Mouse (Mus musculus) layer of hippocampus, postnatal 25 days (tissue): Measurements from ENCODE around the gene Hoxa9. TPM values are rescaled to one million over a fixed set of nuclear protein-coding genes. Genes with fewer than 3 reads are reported as not detected.

Source experiments
- DNase-seq, 2 experiments: peaks; one replicate each; pipeline ENCODE4 v3.0.0; 2022; ENCODE audit warnings: mixed read lengths in 2 of 2, low spot score in 1 of 2; ENCODE audit errors: extremely low spot score in 1 of 2
- total RNA-seq, 2 experiments: library from RNA; stranded (reverse); gene quantifications; 2 replicates each; pipeline ENCODE4 v1.2.3; 2021

Gene Hoxa9
- total RNA-seq, 2 experiments from 2014 or later, result not detected

DNA sequence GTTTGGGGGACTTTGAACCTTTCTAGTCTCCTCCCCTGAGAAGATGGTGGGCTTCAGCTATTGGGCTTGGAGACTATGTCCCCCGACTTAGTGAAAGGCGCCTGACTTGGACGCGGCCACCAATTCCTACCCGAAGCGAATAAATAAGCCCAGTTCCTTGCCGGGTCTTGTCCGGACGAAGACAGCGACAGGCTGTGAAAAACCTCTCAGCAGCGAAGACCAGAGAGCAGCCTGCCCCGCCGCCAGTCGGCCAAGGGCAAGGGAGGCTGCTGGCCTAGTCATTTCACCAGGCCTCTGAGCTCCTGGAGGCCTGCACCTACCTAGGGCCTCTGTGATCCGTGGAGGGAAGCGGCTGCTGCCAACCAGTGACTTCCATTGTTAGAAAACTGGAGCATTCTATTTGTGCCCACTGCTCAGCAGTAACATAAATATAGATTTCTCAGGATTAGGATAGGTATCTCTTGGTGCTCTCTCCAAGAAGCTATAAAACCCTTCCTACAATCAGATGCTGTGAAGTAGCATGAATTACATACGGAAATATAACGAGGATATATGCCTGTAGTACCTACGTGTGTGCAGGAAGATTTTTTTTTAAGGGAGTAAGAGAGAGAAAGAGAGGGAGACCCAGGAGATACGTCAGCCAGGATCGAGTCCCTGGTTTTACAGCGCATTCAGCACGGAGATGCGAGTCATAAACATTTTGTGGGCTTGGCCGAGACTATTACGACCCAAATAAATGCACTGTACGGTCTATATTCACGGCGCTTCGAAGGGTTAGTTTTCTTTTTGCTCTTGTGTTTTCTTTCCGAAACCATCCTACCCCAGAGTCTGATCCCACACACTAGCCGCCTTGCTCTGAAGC, 10.7 kb downstream of the Hoxa9 start:
- peak in 1 of 2 experiments; percentile 25 for DNase-seq

DNA sequence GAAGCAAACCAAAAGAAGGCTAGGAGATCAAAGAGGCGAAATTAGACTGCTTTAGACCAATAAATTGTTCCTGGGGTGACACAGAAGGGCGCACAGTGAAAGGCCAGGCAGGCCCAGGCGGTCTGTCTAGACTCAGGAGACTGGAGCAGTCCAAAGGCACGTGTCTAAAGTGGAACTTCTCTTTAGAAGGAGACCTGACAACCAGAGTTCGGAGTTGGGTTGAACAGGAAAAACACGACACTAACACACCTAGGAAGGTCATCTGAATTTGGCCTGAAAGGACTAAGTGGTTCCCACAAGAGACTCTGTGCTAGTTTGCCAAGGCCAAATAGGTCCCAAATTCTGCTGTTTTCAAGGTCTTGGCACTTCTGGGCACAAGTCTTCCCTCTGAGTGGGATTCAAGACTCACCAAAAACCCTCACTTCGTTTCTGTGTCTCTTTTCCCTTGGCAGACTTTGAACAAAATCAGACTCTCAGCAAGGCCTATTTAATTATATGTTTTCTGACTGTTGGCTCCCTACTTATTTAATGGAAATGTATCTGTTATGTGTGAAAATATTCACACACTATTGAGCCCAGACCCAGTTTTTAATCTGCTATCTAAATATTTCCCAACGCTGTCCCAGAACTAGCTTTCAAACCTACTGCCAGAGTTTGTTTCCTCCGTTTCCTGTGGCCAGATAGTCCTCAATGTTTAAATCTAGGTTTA, 11.5 kb downstream of the Hoxa9 start:
- DNase-seq, result no peak

DNA sequence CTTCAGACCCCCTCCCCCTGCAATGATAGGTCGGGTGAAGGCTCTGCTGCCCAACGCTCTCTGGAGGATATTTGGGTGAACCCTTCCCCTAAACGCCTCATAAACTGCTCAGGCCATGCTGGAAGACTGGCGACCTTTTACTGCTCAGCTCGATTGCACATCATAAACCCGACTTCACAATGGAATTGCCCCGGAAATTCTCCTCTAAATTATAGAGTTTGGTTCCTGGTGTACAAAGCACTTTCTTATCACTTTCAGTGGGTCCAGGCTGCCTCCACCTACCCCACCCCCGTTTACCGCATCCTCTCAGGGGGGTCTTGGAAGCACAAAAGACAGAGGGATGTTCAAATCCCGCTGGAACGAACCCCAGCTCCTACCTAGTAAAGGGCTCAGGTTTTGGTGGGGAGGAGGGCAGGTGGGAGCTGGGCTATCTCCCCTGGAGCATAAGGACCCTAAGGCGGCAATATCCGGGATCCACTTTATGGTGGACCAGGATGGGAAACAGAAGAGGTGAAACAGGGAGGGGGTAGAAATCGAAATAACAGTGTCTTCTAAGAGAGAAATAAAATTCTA, 12.2 kb downstream of the Hoxa9 start:
- no peak for DNase-seq

DNA sequence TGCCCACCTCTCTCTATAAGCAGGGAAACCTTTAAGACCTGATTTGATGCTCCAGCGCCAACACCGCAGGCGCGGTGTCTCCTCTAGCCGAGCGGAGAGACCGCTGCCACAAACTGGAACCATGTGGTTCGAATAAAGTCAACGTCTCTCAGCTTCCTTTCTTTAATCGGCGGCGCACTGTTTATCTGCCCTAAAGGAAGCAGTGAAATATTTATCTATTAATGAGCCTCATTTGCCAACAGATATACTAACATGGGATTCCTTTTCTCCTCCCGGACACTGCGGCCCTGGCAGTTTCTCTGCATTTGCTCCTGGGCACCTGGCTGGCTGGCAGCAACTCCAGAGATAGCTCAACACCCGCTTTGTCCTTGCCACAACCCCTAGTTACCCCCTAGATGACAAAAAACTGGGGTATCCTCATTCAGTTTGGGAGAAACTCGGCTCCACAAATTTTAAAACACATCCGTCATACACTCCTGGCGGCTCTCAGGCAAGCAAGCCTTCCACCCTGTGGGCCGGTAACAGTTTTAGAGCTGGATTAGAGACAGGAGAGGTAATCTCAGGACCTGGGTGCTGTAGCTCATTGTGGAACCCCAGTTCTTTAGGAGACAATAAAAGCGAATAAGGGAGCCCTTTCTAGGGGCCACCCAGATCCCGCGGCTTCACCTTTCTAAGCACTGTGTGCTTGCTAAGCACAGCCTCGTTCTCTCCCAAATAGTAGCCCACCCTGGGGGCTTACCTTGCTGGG, 12.8 kb downstream of the Hoxa9 start:
- peak in 1 of 2 experiments; percentile 8 for DNase-seq

DNA sequence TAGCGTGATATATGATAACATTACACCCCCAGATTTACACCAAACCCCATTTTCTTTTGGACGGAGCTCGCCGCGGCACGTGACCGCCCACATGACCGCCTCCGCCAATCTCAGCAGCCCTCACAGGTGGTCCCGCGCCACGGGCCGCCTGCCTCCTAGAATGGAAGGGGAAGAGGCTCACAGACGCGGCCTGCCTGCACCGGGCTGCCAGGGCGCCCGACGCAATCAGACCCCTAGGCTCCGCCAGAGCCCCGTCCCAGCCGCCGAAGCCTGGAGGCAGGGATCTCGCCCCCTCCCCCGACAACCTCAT, 13.5 kb downstream of the Hoxa9 start:
- no peak for DNase-seq

DNA sequence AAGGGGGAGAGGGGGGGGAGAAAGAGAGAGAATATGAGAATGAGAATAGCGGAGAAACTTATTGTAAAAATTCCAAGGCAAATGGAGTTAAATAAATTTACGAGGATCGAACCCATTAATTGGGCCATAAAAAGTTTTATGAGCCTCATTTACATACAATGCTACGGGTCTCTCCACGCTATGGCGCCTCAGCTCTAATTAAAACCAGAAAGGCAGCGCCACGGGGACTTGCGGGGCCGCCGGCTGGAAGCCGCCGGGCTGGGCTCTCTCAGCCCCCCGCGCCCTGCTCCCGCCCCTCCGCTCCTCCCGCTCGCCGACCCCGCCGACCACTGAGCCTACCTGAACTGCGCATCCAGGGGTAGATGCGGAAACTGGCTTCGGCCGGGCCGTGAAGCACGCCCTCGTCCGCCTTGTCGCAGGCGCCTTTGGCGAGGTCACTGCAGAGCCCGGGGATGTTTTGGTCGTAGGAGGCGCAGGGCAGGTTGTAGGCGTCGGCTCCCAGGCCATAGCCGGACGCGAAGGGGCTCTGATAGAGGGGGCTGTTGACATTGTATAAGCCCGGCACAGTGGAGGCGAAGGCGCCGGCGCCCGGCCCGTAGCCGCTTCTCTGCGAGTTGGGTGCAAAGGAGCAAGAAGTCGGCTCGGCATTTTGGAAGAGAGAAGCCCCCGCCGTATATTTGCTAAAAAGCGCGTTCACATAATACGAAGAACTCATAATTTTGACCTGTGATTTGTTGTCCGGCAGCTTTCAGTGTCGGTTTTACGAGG, 14.0 kb downstream of the Hoxa9 start:
- no peak for DNase-seq

DNA sequence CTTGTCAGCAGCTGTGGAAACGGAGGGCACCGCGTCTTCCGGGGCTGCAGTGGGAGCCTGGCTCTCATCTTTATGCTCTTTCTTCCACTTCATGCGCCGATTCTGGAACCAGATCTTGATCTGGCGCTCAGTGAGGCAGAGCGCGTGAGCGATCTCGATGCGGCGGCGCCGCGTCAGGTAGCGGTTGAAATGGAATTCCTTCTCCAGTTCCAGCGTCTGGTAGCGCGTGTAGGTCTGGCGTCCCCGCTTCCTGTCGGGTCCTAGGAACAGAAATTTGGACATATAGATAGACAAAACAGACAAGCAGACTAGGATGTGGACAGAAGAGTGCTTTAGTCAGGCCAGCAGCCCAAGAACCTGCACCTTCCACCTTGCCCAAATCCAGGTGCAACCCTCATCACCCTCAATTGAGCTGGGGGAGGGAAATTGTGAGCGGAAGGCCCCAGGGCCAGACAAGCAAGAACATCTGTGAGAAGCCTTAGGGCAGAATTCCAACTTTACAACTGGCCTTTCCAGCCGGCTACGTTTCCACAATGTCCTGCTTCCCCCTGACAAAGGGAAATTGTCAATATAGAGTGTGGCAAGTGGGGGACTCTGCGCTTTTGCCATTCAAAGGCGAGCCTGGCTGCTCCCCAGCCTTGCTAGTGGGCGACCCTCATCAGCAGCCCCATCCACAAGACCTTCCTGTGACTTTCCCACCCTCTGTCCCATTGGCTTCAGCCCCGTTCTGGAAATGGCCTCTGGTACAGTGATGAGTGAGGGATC, 14.9 kb downstream of the Hoxa9 start:
- DNase-seq, result no peak

DNA sequence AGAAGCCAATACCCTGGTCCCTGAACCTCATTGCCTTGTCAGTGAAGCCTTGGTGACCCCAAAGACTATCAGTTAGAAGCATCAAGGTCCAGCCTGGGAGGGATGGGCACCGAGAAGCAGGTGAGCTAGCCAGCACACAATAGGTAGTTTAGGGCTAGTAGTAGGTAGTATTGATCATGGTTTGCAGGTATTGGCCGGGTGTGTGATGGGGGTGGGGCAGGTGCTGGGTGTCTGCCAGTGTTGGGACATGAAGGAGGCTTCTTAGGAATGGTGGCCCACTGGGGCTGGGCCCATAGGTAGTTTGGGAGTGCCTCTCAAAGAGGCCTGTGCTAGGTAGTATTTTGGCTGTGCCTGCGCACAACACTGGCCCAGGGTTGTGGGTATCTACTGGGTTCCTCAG, 15.8 kb downstream of the Hoxa9 start:
- no peak for DNase-seq

DNA sequence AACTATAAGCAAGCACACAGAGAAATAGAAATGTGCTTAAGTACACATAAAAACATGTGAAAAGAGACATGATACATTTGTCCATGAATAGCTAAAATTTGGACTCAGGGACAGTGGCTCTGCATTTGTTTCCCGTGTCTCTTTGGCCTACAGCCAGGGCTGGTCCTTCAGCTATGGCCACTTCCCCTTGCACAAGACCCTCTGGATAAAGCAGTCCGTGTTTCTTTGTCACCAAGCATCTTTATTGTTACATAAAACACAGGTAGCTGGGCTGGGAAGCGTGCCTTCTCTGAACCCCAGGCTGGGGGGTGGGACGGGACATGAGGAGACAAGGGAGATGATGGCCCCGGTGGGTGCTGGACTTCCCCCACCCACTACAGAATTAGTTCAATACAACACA, 16.6 kb downstream of the Hoxa9 start:
- no peak for DNase-seq

DNA sequence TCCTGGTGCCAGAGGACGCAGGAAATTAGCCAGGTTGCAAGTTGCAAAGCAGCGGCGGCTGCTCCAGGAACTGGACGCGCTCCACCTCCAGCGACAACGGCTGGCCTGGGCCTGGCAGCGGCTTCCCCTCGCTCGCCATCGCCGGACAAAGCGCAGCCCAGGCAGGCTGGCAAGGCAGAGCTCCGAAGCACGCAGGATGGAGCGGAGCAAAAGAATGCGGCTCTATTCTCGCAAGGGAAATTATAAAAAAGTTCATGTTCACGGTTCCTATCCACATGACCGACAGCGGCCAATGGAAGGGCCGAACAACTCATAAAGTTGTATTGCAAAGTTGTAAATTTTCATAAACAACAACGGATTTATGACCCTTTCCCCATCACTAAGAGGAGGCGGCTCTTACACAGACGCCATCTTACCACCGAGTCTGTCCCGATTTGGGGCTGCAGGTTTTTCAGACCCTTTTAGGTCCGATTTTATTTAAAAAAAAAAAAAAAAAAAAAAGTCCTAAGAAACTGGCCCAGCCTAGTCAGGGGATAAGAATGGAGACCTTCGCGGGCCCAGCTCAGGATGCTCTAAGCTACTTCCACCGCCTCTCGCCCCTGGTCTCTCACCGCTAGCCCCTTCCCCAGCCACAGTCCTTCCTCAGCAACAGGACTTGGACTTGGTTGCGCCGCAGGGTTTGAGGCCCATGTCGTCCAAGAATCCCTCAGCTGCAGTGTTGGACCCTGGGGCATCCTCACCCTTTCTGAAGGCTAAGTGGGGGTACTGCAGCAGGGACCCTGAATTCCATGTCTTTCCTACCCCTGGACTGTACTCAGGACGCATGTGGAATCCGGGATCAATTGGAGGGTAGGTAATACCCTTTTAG, 17.5 kb downstream of the Hoxa9 start, which contains the start of the genes Hoxa3 and Gm28308:
Hoxa3 (minus strand) TSS at position 218 of the 868 bp plus-strand sequence.
Gm28308 (minus strand) TSS at position 221 of the 868 bp plus-strand sequence.
- DNase-seq, result no peak

DNA sequence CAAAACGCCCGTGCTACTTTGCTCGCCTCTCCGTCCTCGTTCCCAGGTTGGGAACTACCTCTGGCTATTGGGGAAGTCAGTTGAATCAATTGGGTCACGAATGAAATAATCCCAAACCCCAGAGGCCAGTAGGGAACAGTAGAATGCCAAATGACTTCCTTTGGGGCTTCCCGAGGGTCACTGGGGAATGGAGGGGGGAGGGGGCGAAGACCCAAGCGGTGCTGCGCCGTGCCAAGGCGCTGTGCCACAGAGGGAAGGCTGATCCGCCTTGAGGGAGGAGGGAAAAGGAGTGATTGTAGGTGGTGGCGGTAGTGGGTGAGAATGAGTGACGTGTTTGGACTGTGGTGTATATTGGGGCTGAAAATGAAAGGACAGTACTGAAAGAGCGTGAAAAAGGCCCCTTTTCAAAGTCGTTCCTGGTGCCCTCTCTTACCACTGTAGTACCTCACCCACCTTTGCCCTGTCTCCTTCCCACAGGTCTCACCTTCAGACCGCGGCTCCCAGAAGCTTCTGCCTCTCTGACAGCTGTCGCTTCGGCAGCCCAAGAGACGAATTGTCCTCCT, 18.3 kb downstream of the Hoxa9 start:
- DNase-seq, result no peak

DNA sequence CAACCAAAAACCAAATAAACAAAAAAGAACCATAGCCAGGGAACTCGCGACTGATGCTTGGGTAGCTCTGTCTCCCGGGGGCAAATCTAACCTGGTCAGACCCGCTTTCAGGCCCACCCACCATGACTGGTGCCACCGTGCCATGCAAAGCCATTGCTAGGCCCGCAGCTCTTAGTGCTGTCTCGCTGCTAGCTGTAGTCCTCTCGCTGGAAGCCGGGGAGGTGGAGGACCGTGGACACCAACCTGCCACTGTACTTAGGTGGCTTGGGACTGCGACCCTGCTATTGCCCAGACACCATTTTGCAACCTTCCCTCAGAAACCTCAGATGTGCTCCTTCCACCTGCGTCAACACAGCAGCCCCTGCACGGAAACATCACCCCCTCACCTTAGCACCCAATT, 18.9 kb downstream of the Hoxa9 start:
- DNase-seq, result peak in 1 of 2 experiments; percentile 11

DNA sequence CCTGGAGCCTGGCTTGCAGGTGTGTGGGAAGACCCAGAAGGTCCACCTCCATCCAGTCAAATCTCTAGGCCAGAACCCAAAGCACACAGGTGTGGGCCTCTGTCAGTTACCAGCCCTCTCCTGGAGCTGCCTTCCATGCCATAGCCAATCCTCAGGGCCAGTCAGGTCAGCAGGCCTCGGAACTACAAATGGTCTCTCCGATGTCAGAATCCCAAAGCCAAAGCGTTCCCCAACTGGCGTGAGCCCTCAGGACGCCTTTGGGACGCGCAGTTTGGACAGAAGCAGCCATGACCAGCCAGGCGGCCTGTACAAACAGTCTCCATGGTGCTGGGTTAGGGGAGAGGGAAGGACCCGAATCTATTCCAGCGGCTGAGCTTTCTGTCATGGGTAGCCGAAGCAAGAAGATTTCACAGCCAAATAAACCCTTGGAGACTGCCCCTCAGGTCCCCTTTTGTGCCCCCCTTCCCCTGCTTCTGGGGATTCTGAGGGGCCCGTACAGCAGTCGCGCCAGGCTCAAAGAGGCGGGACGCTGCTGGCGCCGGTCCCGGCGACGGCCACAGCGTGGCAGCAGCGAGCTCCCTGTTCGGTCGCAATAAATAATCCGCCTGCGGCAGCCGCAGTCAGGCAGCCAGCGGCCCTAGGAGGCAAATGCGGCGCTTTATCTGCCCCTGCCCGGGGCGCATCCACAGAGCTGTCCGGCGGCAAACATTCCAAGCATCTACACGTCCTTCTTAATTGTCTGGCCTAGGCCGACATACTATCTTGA, 19.5 kb downstream of the Hoxa9 start:
- DNase-seq, result peak; percentile 37 to 65

DNA sequence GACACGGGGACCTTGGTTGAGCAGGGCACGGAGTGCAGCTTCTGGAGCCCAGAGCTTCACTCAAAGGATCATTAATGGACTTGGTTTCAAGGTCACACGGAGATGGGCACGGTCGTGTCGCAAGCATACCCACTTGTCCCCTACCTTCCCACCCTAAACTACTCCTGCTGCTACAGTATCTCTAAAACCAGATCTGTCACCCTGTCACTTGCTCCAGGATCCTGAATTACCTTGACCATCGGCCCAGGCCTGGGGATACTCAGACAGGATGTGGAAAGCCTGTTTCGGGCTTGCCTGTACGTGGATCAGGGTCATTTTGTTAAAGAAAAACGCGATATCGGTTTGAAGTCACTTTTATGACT, 21.2 kb downstream of the Hoxa9 start:
- no peak for DNase-seq

DNA sequence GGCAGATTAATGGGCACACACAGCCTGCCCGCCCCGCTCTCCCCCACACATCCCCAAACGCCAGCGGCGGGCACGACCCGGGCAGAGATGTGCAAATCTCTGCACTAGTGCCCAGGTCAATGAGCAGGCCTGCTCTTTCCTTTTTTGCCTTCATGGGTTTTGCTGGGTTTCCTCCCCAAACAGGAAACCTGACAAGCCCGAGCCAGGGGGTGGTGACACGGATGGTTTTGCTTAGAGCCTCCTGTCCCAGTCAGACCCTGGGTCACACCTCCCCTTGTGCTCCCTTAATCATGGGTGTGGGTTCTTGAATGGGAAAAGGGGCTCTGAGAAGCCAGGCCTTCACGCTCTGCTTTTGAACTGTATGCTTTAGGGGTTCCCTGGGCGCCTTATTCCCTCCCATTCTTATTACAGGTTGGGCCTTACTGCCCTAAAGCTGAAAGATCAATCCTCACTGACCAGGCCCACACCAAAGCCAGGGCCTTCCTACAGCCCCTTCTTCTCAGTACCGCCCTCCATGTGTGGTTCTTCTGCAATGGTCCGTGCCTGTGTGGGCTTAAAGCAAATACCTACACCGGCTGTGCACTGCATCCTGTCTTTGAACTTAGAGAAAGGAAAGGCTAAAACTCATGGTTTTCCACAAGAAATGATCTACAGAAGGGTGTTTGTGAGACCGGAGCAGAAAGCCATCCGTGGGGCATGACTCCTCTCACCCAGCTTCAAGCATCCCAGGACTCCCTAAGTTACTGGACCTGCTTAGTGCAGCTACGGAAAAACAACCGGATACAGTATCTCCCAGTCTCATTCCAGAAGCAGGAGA, 21.8 kb downstream of the Hoxa9 start:
- no peak for DNase-seq

DNA sequence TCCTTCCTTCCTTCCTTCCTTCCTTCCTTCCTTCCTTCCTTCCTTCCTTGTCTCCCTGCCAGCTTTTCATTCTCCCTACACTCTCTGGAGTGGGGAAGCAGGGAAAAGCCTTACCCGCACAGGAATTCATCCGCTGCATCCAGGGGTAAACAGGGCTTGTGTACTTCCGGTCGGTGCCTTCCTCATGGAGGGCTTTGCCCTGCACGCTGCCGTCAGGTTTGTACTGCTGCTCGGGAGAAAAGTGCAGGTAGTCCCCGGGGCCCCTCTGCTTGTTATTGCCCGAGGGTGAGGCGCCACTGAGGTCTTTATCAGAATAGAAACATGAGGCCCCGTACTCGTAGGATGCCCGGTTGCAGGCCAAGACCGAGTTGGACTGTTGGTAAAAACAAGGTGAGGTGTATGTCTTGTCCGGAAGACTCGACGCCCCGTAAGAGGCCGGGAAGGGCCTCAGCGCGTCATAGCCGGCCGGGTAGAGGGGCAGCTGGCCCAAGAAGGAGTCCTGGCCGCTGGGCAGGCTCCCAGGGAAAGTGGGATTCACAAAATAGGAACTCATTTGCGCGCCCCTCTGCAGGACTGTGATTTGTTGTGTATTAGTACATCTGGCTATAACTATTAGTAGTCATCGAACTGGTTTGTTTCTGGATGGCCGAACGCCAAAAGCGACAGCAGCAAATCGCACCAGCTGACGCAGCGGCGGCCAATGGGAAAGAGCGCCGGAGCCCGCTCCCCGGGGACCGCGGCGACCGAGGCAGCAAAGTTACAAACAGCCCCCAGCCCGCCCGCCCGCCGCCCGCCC, 22.6 kb downstream of the Hoxa9 start, which contains the start of gene Hoxa6:
Hoxa6 (minus strand) TSS at position 651 of the 796 bp plus-strand sequence.
- no peak for DNase-seq
